Mouse (Mus musculus): ENCODE measurements around the gene Il1f8.
"Not testable (repeated sequence)": the region's sequence is repeated elsewhere in the genome, so short reads cannot be mapped to it uniquely, and the experiment has no call there.

Gene Il1f8

DNA sequence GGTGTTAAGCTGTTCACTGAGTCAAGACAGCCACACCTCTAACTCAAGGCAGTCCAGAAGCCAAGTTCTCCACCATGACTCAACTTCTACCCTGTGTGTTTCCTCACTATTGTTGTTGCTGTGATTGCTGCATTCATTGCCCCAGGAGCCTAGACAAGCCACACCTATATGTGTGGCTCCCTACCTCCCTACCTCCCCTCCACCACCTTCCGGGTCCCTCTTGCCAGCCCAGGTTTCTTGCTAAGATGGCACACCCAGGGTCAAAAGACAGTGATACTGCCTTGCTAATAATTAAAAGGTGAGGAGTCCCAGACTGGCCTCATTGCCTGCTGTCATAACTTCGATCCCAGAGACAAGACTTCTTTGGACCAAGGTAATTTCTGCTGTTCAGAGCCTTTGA, at the start of gene Il1f8:
Gene Il1f8 (plus strand): TSS at position 301 of the 400 bp plus-strand sequence.
- DNase-seq (ENCODE audit: low read depth, low spot score) = no peak

GRCm38 (mm10) chr2:24103619-24104289, 49.2 kb upstream of the Il1f8 start:
- DNase-seq (ENCODE audit: low read depth, low spot score) = no peak

DNA sequence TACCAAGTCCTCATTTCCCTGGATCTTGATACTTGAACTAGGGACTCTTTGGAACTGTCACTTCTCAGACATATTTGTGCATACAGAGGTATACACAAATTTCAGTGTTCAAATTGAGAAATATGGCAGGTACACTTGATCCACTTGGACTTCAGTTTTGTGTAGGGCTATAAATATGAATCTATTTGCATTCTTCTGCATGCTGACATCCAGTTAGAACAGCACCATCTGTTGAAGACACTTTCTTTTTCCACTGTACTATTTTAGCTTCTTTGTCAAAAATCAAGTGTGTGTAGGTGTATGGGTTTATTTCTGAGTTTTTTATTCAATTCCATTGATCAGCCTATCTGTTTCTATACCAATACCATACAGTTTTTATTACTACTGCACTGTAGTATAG, 43.9 kb upstream of the Il1f8 start:
- DNase-seq (ENCODE audit: low read depth, low spot score) = no peak

DNA sequence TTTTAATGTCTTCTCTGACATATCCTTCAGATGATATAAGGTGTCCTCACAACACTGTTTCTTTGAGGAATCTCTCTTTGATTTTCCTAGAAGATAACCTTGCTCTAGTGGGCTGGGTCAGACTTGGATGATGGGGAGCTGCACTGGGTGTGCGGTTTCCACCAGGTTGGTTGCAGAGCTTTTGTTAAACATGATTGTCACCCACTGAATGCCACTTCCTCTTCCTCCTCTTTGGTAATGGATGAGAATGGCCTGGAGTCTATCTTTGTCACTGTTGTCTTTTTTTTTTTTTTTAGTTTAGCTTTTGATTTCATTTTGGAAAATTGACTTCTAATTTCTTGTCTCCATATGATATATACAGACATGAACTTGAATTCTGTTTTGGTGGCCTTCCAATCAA, 18.6 kb upstream of the Il1f8 start:
- DNase-seq (ENCODE audit: low read depth, low spot score) = no peak

GRCm38 (mm10) chr2:24181683-24182331, 28.8 kb downstream of the Il1f8 start:
- not testable (repeated sequence) for DNase-seq (ENCODE audit: low read depth, low spot score)

GRCm38 (mm10) chr2:24182423-24183147, 29.6 kb downstream of the Il1f8 start:
- not testable (repeated sequence) for DNase-seq (ENCODE audit: low read depth, low spot score)

DNA sequence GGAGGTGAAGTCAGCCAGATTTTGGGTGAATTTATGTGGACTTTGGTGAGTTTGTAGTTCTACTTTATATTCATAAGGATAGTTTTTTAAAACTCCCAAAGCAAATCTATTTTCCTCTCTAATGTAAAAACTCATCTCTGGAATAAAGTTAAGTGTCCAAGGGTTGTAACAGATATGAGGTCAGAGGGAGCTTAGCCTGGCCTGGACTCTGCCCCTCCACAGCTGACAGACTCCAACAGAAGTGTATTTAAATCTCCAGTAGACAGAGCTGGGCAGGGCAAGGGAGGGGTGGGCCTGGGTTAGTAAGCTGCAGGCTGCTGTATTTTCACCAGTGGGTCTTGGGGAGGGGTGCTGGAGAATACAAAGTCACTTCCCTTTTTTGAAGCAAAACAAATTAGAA, 31.1 kb downstream of the Il1f8 start:
- not testable (repeated sequence) for DNase-seq (ENCODE audit: low read depth, low spot score)

- DNase-seq (ENCODE audit: low read depth, low spot score) = no peak
These were observed 33.2 kb downstream of the Il1f8 start, which contains the start of gene Il1f9 for GRCm38 (mm10) chr2:24186176-24186575. Gene Il1f9, plus strand, starts transcription at chr2:24186476.

DNA sequence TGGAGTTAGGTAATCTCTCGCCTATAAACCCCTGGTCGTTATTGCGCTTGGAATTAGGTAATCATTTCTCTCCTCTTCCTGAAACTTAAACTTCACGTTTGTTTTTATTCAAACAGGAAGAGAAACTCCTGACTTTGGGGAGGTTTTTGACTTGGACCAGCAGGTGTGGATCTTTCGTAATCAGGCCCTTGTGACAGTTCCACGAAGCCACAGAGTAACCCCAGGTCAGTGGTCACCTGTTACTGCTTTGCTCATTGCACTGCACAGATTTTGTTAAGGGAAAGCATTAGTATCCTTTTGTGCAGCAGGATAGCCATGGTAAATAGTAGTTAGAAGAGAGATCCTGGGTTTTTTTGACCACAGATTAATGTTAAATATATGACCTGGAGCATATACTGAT, 34.6 kb downstream of the Il1f8 start:
- no peak for DNase-seq (ENCODE audit: low read depth, low spot score)

- no peak for DNase-seq (ENCODE audit: low read depth, low spot score)
These were observed 35.2 kb downstream of the Il1f8 start for GRCm38 (mm10) chr2:24188189-24188588.
